ENCODE assay signal across 24 mouse cellular contexts in the genomic region with DNA sequence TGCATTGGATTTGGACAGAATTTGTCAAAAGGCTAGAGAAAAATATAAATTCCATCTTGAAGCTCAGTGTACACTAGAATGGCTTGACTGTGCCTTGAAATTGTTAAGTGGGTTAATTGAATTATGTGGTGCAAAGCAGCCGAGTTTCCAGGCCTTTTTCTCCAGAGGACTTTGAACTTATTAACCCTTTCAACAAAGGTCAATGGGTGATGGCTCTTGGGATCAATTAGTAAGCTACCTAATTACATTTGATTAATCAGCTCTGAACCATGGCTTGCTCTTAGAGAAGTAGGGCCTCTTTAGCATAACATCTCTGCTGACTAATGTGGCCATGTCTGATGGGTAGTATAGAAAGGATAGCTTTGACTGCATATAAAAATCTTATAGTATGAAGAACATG.
A peak's percentile ranks its signal among the peaks of the same experiment; 100 is the strongest.
DNase-seq lines count a peak whose midpoint lies in the region; ATAC-seq lines count a peak whose summit lies in the region.
"Had no signal": no experiment of that assay in that cellular context is flagged by ENCODE, and none has a peak within 500 bp of the region (broad histone marks: within the 10 kb centered on the region; RNA-seq: fewer than 3 reads in every experiment).

No protein-coding gene starts in this region.

- DNase-seq in midbrain, embryonic 14.5 days = peak; percentile 41
- DNase-seq in embryo, embryonic 10.5 days (ENCODE audit: low spot score) = peak; percentile 27
- DNase-seq in mesoderm, embryonic 11.5 days (ENCODE audit: low read depth, low spot score) = peak; percentile 13
- DNase-seq in forebrain, embryonic 10.5 days (ENCODE audit: extremely low spot score, low spot score) = no peak
- DNase-seq: adrenal gland, adult 2 months; adrenal gland, postnatal 14 days; cerebellum, adult 11-12 months; cerebellum, adult 8-10 months; cerebellum, postnatal 10 days; gastrocnemius, postnatal 25 days; heart, adult 18-20 months; heart, postnatal 10 days; heart, postnatal 36 days had no signal

- 3% methylated on average over 1 of the region's 1 CpGs for WGBS in midbrain, embryonic 14.5 days
- WGBS in midbrain, embryonic 16.5 days = 9% methylated on average over 1 of the region's 1 CpGs
- 14% methylated on average over 1 of the region's 1 CpGs for WGBS in forebrain, embryonic 10.5 days

- H3K36me3 ChIP-seq in midbrain, embryonic 14.5 days (ENCODE audit: control insufficient read depth, insufficient read depth, low read length) = no peaks in the 10 kb centered on the region
- H3K36me3 ChIP-seq in midbrain, embryonic 16.5 days (ENCODE audit: control insufficient read depth, insufficient read depth, low read length) = no peaks in the 10 kb centered on the region
- no peaks in the 10 kb centered on the region for H3K36me3 ChIP-seq in forebrain, embryonic 10.5 days (replicated peaks)
- H3K36me3 ChIP-seq: embryonic facial prominence, embryonic 12.5 days; embryonic facial prominence, embryonic 15.5 days; forebrain, embryonic 12.5 days; forebrain, embryonic 15.5 days; heart, embryonic 12.5 days; heart, embryonic 15.5 days; hindbrain, embryonic 10.5 days; hindbrain, embryonic 15.5 days had no signal

- H3K4me1 ChIP-seq in midbrain, embryonic 14.5 days (ENCODE audit: control insufficient read depth, insufficient read depth, low read length) = no peaks in the 10 kb centered on the region
- no peaks in the 10 kb centered on the region for H3K4me1 ChIP-seq in midbrain, embryonic 16.5 days (ENCODE audit: control insufficient read depth, insufficient read depth, low read length)
- no peaks in the 10 kb centered on the region for H3K4me1 ChIP-seq in forebrain, embryonic 10.5 days
- H3K4me1 ChIP-seq: embryonic facial prominence, embryonic 12.5 days; embryonic facial prominence, embryonic 15.5 days; forebrain, embryonic 12.5 days; forebrain, embryonic 15.5 days; heart, embryonic 12.5 days; heart, embryonic 15.5 days; hindbrain, embryonic 10.5 days; hindbrain, embryonic 15.5 days had no signal

- no peaks in the 10 kb centered on the region for H3K27me3 ChIP-seq in midbrain, embryonic 14.5 days (ENCODE audit: control insufficient read depth, insufficient read depth, low read length)
- H3K27me3 ChIP-seq in midbrain, embryonic 16.5 days (ENCODE audit: control insufficient read depth, insufficient read depth, low read depth, low read length) = no peaks in the 10 kb centered on the region
- H3K27me3 ChIP-seq in forebrain, embryonic 10.5 days (ENCODE audit: poor library complexity, severe bottlenecking) = peaks cover 5% of the 10 kb centered on the region; the same call in 1 of the 2 replicates
- H3K27me3 ChIP-seq: embryonic facial prominence, embryonic 12.5 days; embryonic facial prominence, embryonic 15.5 days; forebrain, embryonic 12.5 days; forebrain, embryonic 15.5 days; heart, embryonic 12.5 days; heart, embryonic 15.5 days; hindbrain, embryonic 15.5 days had no signal

- H3K27ac ChIP-seq in midbrain, embryonic 14.5 days (replicated peaks; ENCODE audit: low read depth, low read length) = no peak overlapping the region
- H3K27ac ChIP-seq in midbrain, embryonic 16.5 days (ENCODE audit: low read length) = no peak overlapping the region
- no peak overlapping the region for H3K27ac ChIP-seq in forebrain, embryonic 10.5 days
- H3K27ac ChIP-seq: embryonic facial prominence, embryonic 12.5 days; embryonic facial prominence, embryonic 15.5 days; forebrain, embryonic 12.5 days; forebrain, embryonic 15.5 days; heart, embryonic 15.5 days; hindbrain, embryonic 10.5 days; hindbrain, embryonic 15.5 days had no signal

- H3K4me2 ChIP-seq in midbrain, embryonic 14.5 days (ENCODE audit: low read length) = no peak overlapping the region
- no peak overlapping the region for H3K4me2 ChIP-seq in midbrain, embryonic 16.5 days (ENCODE audit: low read length)
- H3K4me2 ChIP-seq: embryonic facial prominence, embryonic 12.5 days; embryonic facial prominence, embryonic 15.5 days; forebrain, embryonic 12.5 days; forebrain, embryonic 15.5 days; heart, embryonic 12.5 days; heart, embryonic 15.5 days; hindbrain, embryonic 15.5 days had no signal

- H3K9ac ChIP-seq in midbrain, embryonic 14.5 days (replicated peaks; ENCODE audit: low read length) = no peak overlapping the region
- H3K9ac ChIP-seq in midbrain, embryonic 16.5 days (ENCODE audit: low read depth, low read length) = no peak overlapping the region
- H3K9ac ChIP-seq: embryonic facial prominence, embryonic 12.5 days; embryonic facial prominence, embryonic 15.5 days; forebrain, embryonic 12.5 days; forebrain, embryonic 15.5 days; heart, embryonic 12.5 days; heart, embryonic 15.5 days; hindbrain, embryonic 15.5 days had no signal

- H3K9me3 ChIP-seq in midbrain, embryonic 14.5 days (ENCODE audit: control insufficient read depth, low read length) = no peaks in the 10 kb centered on the region
- H3K9me3 ChIP-seq in midbrain, embryonic 16.5 days (replicated peaks; ENCODE audit: control insufficient read depth, low read length, poor library complexity, severe bottlenecking) = no peaks in the 10 kb centered on the region
- H3K9me3 ChIP-seq in forebrain, embryonic 10.5 days = no peaks in the 10 kb centered on the region
- H3K9me3 ChIP-seq: embryonic facial prominence, embryonic 12.5 days; embryonic facial prominence, embryonic 15.5 days; forebrain, embryonic 12.5 days; forebrain, embryonic 15.5 days; heart, embryonic 12.5 days; heart, embryonic 15.5 days; hindbrain, embryonic 10.5 days; hindbrain, embryonic 15.5 days had no signal

- H3K4me3 ChIP-seq in midbrain, embryonic 14.5 days (replicated peaks; ENCODE audit: low read depth, low read length) = no peak overlapping the region
- no peak overlapping the region for H3K4me3 ChIP-seq in midbrain, embryonic 16.5 days (ENCODE audit: low read depth, low read length)
- no peak overlapping the region for H3K4me3 ChIP-seq in forebrain, embryonic 10.5 days
- H3K4me3 ChIP-seq: embryonic facial prominence, embryonic 12.5 days; embryonic facial prominence, embryonic 15.5 days; forebrain, embryonic 12.5 days; forebrain, embryonic 15.5 days; heart, embryonic 12.5 days; heart, embryonic 15.5 days; hindbrain, embryonic 10.5 days; hindbrain, embryonic 15.5 days had no signal

- ATAC-seq in midbrain, embryonic 14.5 days (ENCODE audit: low FRiP score, low TSS enrichment) = no peak
- ATAC-seq in midbrain, embryonic 16.5 days = no peak
- no peak for ATAC-seq in megakaryocyte-erythroid progenitor cell, adult 5-6 weeks (replicated peaks; ENCODE audit: low FRiP score, low TSS enrichment, poor library complexity, severe bottlenecking)
- ATAC-seq: CD4-positive, CD25-positive, alpha-beta regulatory T cell, adult 4 months; forebrain, embryonic 15.5 days had no signal
